Mouse (Mus musculus): Measurements from ENCODE around the gene Lepr.

DNA sequence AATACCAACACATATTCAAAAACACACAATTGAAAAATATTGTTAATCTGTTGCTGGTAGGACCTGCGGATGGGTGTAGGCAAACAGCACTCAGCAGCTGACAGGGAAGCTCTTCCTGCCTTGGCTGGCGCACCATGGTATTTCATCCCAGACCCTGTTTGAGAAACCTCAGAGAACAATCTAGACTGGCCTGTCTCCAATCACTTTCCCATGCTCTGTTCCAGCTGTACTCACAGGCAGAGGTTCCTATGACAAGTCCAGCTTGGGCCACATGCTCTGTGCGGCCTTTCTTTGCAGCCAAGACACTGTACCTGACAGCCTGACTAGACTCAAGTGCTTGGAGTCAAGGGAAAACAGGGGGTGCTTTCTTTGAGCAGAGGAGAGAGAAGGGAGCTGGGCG, 6.1 kb upstream of the Lepr start:
- TF ChIP-seq POLR2A (IDR thresholded peaks at IDR 0.05; ENCODE audit: insufficient read length, low read depth) (no peak), MAX (IDR thresholded peaks at IDR 0.05; ENCODE audit: low read depth) (no peak)
